Mouse (Mus musculus): ENCODE results near the gene Slc9a8.

The Slc9a8 gene

DNA sequence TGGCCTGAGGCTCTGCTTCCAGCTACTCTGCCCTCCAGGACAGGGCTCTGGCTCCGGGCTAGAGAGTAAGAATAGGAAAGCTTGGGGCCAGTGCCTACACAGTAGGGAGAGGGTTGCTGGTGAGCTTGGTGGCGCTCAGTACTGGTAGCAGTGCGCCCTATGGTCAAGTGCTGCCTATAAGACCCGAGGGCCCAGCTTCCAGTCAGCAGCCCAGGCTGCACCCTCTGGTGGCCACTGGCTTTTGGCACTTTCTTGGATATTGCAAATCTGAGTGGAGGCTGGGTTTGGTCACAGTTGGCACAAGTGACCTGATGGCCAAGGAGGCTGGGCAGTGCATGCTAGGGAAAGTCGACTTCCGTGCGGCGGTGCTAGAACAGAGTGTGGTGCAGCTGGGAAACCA, 29.1 kb downstream of the Slc9a8 start:
- DNase-seq = peak; percentile 47 to 48

DNA sequence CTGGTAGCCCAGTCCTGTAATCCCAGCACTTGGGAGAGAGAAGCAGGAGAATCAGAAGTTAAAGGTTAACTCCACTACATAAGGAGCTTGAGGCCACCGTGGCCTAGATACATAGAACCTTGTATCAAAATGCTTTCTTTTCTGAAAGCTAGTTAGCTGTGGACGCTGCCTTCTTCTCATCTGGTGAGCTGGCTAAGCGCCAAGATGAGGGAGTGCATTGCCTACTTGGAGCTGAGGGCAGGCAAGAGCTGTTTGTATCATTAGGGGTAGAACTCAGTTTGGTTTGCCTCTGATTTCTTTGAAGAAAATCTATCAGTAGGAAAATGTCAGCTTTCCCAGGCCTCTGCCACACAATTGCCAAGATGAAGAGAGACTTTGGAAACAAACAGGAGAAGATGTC, 32.3 kb downstream of the Slc9a8 start:
- DNase-seq = no peak

DNA sequence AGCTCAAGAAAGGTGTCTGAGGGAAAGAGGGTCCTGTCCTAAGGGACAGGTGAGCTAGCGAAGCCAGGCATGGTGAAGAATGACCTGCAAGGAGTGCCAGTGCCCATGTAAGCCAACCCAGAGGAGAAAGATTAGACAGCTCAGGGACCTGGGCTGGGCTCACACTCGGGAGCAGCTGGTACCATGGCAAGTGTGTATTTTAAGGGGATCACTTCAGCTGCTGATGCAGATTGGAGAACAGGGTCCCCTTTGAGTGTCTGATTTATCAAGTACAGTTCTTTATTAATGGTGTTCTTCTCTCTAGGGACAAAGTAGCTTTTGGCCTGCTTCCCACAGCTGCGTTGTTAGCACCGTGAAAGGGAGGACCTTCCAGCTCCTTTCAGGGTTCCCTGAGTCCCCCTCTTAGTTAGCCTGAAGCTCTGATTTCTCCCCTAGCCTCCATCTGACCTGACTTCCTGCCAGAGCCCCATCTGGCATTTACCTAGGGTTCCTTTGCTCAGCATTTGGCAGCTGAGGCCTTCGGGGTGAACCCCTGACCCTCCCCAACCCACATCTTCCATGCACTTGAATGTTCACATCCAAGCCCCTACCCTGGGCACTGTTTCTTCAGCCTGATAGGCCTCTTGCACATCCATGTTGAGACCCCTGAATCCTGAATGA, 35.0 kb downstream of the Slc9a8 start:
- no peak for DNase-seq

DNA sequence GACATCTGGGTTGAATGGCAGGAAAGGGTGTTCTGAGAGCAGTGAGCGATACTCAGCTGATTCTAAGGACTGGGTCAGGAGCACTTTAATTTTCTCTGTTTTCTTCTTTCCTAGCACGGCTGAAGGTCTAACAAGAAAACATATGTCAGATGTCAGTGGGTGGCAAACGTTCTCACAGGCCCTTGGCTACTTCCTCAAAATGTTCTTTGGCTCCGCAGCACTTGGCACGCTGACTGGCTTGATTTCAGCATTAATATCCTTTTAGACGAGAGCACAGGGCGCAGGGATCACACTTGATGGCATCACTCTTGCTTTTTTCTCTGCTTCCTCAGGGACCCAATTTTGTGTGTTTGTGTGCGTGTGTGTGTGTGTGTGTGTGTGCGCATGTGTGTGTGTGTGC, 35.7 kb downstream of the Slc9a8 start:
- DNase-seq = no peak

DNA sequence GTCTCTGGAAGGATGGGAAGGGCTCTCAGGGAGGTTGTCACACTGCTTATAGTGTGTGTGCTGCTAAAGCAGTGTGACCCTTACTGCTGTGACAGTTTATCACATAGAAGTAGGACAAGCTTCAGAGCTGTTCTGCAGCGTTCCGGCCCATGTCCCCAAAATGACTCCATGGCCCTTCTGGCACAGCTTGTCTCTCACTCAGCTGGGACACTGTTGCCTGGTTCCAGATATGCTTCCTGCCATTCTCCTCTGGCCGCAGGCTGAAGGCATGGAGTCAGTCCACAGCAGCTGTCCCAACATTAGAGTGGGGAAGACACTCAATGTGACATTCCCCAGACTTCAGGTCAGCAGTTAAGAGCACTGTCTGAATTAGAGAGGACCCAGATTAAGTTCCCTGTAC, 37.0 kb downstream of the Slc9a8 start:
- no peak for DNase-seq

DNA sequence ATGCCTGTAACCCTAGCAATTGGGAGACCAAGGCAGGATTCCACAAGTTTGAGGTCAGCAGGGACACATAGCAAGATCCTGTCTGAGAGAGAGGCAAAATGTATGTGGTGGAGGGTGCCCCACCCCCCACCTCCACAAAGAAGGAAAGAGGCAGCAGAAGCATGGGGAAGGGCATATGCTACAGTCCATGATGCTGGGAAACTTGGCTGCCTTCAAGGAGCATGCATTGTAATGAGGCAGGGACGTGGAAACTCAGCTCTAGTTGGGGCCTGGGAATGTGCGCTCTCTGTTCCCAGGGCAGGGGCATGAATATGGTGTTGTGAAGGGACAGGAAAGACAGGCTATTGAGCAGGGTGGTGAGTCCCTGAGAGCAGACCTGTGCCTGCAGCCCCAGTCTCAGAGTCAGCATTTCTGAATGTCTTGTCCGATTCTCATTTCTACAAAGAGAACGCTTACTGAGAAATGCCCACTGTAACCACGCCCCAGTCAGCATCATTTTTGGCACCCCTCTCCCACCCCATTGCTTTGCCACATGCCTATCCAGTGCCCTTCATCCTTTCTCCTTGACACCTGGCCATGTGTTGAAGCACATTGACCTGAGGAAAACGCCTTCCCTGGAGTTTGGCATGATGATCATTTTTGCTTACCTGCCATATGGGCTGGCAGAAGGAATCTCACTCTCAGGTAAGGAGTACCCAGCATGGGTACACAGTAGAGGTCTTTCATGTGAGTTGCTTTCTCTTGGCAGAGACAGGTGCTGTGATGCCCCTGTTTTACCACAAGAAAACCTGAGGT, 37.8 kb downstream of the Slc9a8 start:
- DNase-seq = no peak

DNA sequence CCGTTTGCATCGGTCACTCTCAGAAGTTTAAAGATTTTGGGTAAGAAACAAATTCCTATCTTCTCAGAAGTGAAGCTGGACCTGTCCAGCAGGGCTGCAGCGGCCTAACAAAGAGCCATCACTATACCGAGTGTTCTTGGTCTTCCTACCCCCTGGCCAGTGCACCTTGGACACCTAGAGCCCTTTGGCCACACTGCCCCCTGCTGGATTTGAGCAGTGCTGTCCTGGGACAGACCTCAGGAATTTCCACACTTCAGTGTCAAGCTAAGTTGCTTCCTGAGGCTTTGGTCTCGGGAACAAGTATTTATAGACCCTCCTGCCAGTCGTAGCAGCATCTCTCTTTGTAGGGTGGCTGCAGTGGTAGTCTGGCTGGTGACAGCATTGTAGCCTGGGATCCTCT, 41.4 kb downstream of the Slc9a8 start:
- DNase-seq = peak; percentile 55 to 81

DNA sequence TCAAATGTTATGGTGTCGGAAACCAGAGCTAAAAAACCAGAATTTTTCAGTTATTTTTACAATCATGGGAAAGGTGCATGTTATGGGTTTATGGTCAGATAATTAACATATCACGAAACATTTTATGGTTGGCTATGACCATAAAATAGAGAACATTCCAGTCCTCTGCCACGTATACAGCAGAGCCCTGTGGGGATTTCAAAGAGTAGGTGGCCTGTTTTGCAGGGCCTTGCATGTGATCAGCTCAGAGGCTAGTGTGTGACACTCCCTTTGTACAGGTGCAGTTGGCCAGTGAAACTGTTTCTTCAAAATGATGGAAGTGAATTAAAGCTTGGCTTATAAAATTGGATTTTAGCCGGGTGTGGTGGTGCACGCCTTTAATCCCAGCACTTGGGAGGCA, 42.3 kb downstream of the Slc9a8 start:
- no peak for DNase-seq

DNA sequence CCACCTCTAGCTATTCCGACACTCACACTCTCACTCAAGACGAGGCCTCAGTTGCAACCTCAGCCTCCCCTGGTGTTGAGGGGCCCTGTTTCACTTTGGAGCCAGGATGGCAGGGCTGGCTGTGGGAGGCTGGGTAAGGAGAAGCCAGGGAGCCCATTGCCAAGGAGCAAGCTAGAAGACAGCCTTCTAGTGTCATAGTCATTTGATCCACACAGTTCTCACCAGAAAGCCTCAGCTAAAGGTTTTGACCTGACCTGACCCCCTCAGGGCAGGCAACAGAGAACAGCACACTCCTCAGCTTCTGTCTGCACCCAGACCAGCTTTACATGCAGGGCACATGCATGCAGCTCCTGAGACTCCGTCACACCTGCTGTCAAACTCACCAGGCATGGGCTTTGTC, 44.4 kb downstream of the Slc9a8 start:
- no peak for DNase-seq

DNA sequence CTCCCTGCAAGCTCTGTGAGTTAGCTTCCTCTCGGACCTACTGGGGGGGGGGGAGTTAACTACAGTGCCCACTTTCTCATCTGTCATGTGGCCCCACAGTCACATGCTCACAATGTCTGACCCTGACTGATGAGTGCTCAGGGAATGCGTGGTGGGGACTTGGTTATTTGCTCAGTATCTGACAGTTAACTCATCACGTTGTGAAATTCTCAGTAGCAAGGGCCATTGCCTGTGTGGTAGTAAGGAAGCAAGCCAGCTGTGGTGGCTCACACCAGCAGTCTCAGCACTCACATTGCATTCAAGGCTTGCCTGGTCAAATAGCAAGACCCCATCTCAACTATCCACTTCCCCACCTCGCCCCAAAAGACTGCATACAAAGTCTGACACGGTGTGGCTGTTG, 45.7 kb downstream of the Slc9a8 start:
- no peak for DNase-seq

DNA sequence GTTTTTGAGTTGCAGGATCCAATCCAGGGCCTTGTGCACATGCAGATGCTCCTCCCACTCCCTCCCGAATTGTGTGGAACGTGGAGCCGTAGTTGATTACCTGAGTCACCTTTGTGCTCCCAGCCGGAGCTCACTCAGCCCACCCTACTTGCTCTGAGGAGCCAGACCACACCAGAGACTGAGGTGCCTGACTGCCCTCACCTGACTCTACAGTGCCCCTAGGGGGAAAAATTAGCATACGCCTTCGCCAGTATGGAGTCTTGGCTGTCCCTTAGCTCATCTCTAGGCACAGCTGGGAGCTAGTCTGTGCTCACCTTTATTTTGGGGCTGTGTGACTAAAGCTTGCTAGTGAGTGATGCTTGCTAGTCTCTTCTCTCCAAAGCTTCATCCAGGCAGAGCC, 46.9 kb downstream of the Slc9a8 start:
- DNase-seq = no peak

DNA sequence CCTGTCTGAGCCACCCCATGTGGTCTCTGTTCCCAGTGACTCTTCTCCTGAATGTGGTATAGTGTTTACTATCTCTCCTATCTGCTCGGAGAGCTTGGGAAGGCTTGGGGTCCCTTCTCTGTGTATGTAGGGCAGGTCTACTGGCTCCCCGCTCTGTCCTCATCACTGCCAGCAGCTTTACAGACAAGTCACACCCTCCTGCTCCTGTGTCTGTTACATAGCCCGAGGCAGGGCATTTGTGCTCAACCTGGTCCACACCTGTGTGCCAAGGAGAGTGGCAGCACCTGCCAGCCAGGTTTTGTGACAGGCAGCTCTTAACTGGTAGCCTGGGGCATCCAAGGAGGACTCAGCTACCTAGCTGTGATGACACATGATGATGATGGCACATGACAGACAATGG, 49.1 kb downstream of the Slc9a8 start:
- no peak for DNase-seq

DNA sequence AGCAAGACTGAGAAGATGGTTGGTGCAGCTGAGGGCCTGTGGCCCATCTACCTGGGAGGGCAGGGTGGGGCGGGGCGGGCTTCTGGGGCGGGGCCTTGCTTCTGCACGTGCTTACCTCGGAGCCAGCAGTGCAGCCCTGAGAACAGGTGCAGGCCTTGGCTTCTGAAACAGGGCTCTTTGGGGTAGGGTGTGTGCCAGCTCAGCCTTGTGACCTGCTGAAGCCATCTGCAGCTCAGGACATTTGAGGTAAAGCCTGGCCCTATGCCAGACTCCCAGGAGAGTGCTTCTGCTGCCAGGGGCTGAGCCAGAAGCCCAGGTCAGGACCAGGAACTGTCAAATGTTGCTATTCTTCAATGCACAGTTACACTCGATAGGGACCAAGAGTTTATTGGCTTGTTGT, 50.1 kb downstream of the Slc9a8 start:
- DNase-seq = no peak

DNA sequence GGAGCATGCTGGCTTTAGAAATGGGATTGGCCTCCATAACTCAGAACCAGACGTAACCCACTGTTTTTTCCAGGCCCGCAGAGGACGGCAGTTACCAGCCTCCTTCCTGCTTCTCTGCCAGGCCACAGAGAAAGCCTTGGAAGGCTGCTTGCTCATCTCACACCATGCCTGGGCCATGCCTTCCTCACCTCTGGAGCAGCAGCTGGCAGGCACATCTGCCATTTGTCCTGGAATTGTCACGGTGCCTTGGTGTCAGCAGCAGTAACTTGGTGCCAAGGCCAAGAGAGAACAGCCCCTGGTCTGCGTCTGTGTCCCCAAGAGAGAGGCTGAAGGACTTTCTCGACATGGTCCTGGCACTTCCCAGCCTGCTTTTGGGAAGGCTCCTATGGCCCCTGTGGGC, 52.7 kb downstream of the Slc9a8 start:
- no peak for DNase-seq

DNA sequence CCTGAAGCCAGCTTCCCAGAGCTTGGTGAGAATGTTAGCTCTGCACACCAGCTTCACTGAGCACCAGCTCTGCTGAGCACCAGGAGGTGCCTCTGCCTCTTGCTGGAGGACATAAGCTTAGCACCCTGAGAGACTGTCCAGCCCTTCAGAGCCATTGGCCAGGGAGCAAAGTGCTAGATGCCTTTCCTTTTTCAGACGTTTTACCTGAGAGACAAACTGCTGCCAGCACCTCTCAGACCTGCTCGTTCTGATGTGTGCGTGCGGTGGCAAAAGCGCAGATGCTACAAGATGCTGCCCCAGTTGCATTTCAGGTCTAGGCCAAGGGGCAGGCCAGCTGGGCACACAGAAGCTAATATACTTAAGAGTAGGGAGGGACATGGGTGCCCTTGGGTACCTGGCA, 54.1 kb downstream of the Slc9a8 start:
- DNase-seq = no peak

DNA sequence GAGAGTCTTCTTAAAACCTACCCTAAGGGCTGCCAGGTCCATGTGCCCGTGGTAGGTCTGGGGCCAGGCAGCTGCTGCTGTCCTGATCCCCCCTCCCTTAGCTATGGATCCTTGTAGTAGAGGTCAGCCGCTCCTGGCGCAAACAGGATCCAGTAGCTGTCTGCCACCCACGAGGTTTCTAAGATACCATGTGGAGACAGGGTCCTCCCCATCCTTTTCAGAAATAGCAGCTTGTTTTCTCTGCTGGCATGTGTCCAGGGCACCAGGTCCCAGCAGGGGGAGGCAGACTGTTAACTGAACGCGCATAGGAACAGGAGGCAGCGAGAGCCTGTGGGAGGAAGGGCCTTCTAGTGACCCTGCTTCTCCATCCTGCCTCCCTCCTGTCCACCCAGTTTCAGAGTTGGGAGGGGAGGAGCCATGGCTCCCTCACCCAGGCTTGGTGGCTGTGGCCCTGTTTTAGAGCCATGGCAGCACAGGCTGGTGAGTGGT, 54.7 kb downstream of the Slc9a8 start:
- peak; percentile 39 to 52 for DNase-seq

DNA sequence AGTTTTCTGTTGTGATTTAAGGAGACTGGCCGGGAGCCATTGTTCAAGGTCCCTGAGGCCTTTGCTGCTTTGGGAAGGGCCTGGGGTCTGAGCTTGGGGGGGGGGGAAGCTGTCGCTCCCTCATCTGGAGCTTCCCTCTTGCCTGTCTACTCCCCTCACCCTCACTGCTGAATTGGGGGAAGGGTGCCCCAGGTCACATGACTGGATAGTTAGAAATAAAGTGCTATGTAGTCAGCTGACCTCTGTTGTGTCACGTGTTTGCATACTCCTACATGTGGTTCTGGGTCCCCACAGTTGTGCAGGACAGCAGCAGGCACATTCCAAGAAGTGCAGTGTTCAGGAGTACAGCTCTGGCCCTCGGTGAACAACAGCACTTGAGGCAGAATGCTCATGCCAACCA, 55.2 kb downstream of the Slc9a8 start:
- DNase-seq = peak; percentile 32 to 42

DNA sequence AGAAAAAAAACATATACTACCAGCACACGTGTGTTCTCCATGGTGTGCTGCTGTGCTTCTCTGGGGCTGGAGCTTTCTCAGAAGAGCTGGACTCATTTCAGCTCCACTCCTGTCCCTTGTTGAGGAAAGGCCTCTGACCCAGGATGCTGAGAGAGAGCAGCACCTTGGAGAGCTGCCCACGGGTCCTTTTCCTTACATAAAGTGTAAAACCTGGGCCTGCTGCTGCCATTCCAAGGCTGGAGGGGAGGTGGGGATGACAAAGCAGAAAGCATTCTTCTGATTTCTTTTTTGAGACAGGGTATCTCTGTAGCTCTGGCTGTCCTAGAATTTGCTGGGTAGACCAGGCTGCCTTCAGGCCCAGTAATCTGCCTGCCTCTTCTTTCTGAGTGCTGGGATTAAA, 56.6 kb downstream of the Slc9a8 start:
- DNase-seq = no peak

DNA sequence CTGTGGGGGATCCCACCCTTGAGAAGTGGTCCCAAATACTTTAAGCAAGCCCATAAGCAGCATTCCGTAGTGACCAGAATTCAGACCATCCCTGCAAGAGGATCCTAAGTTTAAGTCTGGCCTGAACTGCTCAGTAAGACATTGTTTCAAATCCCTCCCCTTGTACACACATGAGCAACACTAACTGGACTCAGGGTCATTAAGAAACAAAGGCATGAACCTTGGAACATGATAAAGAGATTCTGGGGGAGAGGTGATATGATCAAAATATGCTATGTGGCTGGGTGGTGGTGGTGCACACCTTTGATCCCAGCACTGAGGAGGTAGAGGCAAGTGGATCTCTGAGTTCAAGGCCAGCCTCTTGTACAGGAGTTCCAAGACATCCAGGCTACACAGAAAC, 58.0 kb downstream of the Slc9a8 start:
- DNase-seq = no peak

DNA sequence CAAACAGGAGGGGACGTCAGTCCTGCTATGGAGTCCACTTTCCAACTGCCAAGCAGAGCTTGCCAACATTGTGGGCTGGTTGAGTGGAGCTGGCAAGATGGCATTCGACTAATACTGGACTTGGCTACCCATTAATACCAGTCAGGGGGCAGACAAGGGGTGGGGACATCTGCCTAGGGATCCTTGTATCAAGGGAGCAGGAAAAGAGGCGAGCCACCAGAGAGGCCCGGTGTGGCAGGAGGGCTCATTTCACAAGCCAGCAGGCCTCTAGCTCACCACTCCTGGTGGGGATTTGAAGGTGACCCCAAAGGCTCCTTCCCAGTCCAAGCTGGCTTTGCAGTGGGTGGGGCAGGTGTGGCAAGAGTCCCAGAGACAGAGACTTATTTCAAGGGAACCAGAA, 61.2 kb downstream of the Slc9a8 start:
- no peak for DNase-seq

DNA sequence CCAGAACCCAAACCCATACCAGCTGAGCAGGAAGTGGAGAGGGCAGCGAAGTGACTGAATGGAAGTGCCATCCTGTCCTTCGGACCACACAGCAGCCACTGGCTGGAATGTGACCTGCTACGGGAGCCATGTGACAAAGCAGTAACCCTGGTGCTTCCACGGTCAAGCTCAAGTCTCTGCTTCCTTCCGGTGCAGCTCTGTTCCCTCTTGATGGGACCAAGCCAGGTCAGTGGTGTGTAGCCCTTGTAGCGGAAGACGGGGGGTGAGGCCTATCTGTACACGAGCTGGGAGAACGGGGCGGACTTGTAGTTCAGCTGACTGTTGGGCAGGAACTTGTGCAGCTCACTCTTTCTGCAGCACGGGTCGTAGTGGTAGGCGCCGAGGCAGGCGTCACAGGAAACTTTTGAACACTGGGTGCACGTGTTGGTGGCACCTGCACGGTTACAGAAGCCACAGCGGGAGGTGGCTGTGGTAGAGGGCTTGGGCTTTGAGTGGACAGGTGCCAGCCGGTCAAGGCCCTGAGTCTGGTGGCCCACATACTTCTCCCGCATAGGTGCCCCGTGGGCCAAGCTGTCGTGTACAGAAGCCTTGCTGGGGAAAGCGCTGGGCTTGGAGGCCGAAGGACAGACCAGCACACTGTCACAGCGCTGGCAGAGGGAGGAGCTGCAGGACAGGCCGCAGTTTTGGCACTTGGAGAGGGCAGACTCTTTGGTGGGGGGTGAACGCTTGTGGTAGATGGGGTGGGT, 61.7 kb downstream of the Slc9a8 start:
- DNase-seq = peak in 1 of 2 experiments; percentile 63

DNA sequence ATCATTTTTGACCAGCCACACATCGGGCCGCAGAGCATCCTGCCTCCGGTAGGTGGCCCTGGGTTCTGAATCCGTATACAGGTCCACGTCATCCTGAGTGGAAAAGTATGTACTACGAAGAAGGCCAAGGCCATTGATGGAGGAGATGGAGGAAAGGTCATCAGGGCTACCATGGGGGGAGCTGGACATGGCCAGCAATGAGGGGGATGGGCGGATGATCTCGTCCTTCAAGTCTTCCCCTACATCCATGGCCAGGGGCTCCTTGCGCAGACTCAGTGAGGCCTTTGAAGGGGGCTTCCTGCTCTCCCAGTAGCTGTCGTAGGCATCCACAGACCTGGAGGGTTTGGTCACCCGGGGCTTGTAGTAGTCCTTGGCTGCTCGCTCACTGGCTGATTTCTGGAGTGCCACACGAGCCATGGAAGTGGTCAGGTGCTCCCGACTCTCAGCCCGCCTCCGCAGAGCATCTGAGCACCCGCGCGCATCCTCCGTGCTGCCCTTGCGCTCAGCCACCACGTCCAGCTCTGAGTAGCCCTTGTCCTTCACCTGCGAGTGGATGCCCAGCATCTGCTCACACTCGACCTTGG, 62.4 kb downstream of the Slc9a8 start:
- DNase-seq = no peak

DNA sequence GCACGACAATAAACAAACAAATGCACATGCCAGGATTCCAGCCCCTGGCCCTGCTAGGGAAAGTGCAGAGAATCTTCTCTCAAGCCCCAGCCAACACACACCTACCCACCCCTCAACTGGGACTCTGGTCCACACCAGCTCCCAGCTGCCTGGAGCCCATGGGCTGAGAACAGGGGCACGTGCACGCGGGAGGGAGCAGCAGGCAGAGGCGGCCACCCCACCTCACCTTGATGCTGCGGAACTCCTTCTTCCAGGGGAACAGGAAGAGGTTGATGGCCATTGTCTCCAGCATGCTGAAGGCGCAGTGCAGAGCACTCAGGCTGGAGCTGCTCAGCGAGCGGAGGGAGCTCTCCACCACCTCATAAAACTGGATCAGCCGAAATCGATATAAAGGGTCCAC, 63.4 kb downstream of the Slc9a8 start:
- no peak for DNase-seq
